Mouse (Mus musculus) ovary, adult 2 months (tissue): ENCODE measurements around the gene Slamf9. TPM values are rescaled to one million over a fixed set of nuclear protein-coding genes. Genes with fewer than 3 reads are reported as not detected.

Experiments used
- polyA plus RNA-seq: library from polyadenylated mRNA; depleted of rRNA; stranded (reverse); fragments of >200 nt; gene quantifications from 2 replicates; pipeline ENCODE4 v1.2.3, GENCODE M21; 2012; rRNA removed

Gene Slamf9
- polyA plus RNA-seq, result 5.0 and 5.8 TPM in 2 replicates

GRCm38 (mm10) chr1:172475054-172475741 lies at the start of gene Slamf9:
Slamf9 (plus strand) TSS chr1:172475358.

DNA sequence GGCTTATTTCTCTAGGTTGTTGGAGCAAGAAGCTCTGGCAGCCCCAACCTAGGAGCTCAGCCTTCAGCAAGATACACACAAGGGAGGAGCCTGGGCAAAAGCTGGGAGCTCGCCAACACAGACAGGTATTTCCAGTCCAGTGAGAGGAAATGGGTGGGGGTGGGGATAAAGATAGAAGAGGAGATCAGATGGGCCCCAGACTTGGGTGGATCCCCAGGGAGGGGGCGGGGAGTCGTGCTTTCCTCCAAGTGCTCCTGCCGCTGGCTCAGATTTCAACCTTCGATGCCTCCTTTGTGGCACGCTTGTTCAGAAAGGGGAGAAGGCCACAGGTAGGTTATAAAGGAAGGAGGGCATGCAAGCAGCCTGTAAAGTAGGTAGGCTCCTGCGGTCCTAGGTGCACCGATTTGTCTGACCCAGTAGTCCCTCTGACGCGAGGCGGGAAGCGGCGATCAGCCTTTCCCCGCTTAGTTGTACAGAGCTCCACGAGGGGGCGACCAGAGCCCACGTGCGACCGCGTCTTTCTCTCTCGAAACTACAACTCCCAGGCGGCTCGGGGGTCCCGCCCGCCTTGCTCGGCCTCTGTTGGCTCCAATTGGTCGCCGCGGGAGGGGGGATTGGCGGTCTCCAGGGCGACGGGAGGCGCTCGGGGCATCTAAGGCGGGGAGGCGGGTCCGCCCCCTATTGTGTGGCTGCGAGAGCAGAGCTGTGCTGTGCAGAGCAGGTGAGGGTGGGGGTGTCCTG lies 6.6 kb downstream of the Slamf9 start, which contains the start of gene Igsf9:
Igsf9 (plus strand) TSS at position 249 of the 741 bp plus-strand sequence.

DNA sequence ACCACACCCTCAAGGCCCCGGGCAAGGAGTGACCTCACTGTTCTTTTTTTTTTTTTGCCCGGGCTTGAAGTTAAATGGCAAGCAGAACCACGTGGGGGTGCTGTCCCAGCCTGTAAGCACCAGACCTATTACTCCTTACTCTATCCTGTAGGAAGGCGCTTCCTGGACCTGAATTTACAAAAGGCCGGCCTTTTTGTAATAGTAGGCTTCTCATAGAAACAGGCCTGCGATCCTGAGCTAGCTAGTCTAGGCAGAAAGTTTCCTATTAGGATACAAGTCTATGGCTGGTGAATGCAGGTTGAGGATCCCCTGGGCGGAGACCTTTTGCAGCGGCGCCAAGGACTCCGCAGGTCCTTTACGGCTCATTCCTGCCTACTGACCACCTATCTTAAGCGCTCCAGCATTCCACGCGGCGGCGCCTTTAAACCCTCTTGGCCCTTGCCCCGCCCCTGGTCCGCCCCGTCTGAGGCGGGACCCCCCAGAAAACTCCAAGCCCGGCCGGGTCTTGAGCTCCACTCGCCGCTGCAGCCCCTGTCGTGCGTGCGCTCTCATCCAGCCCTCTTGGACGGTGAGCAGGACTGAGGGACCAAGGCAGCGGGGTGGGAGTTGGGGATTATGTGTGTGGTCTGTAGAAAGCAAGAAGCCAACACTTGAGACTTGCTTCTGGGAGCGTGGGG lies 24.7 kb downstream of the Slamf9 start, which contains the start of gene Tagln2:
Tagln2 (plus strand) TSS at position 283 of the 677 bp plus-strand sequence.

GRCm38 (mm10) chr1:172520576-172521440 lies 45.6 kb downstream of the Slamf9 start, which contains the start of gene Cfap45:
Cfap45 (plus strand) TSS chr1:172520801.

Other genes starting within 250 kb of the Slamf9 start
- gene Atp1a4, start 216.9 kb upstream of the Slamf9 start, polyA plus RNA-seq, result 0.09 and 0.45 TPM in 2 replicates
- 327 and 349 TPM in 2 replicates for gene Igsf8, start 213.7 kb upstream of the Slamf9 start, polyA plus RNA-seq
- gene Atp1a2, start 177.3 kb upstream of the Slamf9 start, polyA plus RNA-seq, result 36.8 and 41.8 TPM in 2 replicates
- 0.23 and 0.35 TPM in 2 replicates for gene Kcnj9, start 146.0 kb upstream of the Slamf9 start, polyA plus RNA-seq
- 0.27 and 0.58 TPM in 2 replicates for gene Kcnj10, start 134.1 kb upstream of the Slamf9 start, polyA plus RNA-seq
- 12.9 and 13.4 TPM in 2 replicates for gene Pigm, start 98.8 kb upstream of the Slamf9 start, polyA plus RNA-seq
- 19.2 and 22.5 TPM in 2 replicates for gene Igsf9, start 6.4 kb downstream of the Slamf9 start, polyA plus RNA-seq
- gene Tagln2, start 24.7 kb downstream of the Slamf9 start, polyA plus RNA-seq, result 181 and 242 TPM in 2 replicates
- 7.5 and 7.7 TPM in 2 replicates for gene Cfap45, start 45.4 kb downstream of the Slamf9 start, polyA plus RNA-seq
- 0.76 and 1.2 TPM in 2 replicates for gene Vsig8, start 80.6 kb downstream of the Slamf9 start, polyA plus RNA-seq
- 2.8 TPM in 2 replicates for gene Slamf8, start 115.2 kb downstream of the Slamf9 start, polyA plus RNA-seq
- gene Fcrl6, start 127.2 kb downstream of the Slamf9 start, polyA plus RNA-seq, result not detected in 2 replicates
- gene Dusp23, start 157.6 kb downstream of the Slamf9 start, polyA plus RNA-seq, result 32.4 and 45.0 TPM in 2 replicates
- 0.09 and 0.20 TPM in 2 replicates for gene Crp, start 222.7 kb downstream of the Slamf9 start, polyA plus RNA-seq